ENCODE assay signal across 17 mouse cellular contexts in the genomic region with DNA sequence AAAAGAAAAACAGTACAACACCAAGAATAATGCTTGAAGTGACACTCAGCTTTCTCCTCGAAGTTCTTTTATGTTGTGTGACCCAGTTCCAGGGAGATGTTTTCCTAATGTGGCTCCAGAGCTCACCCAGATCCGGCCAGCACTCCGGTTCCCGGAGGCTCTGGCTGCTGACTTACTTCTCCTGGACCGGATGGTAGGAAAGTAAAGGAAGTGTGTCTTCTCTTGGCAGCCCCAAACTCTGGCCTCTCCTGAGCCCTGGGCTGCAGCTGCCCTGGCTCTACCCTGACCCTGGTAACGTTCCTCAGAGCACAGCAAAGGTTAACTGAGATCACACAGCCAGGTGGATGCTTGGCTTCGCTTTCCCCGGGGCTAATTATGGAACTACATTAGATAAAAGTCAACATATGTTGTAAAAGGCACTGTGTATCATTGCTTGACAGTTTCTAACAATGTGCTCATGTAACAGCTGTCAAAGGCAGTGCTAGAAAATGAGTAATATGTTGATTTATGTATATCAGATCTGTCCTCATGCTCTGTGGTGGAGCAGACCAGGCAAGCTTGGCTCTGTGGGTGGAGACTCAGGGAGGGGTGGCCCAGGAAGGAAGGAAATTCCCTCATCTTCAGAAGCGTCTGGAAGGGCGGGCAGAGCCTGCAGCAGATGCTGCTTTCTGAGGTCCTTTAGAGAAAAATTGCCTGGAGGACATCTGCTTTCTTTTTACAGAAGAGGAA. TPM values are rescaled to one million over a fixed set of nuclear protein-coding genes. Genes with fewer than 3 reads are reported as not detected.
DNase-seq lines count a peak whose midpoint lies in the region; ATAC-seq and TF ChIP-seq lines count a peak whose summit lies in the region.
"Had no signal": no experiment of that assay in that cellular context is flagged by ENCODE, and none has a peak within 500 bp of the region (broad histone marks: within the 10 kb centered on the region; RNA-seq: fewer than 3 reads in every experiment).

No protein-coding gene starts in this region.

- no peak for TF ChIP-seq CTCF in cortical plate, adult 2 months (IDR thresholded peaks at IDR 0.05; ENCODE audit: extremely low read depth, insufficient read depth, low read length)
- TF ChIP-seq CTCF in layer of hippocampus, adult 2 months (conservative IDR thresholded peaks at IDR 0.05) = no peak

- no peak overlapping the region for H3K4me3 ChIP-seq in hindbrain, embryonic 11.5 days (ENCODE audit: low read depth, low read length)
- H3K4me3 ChIP-seq in hindbrain, embryonic 16.5 days (ENCODE audit: low read length) = no peak overlapping the region
- no peak overlapping the region for H3K4me3 ChIP-seq in cortical plate, adult 2 months (ENCODE audit: insufficient read depth, low read length)
- no peak overlapping the region for H3K4me3 ChIP-seq in layer of hippocampus, adult 2 months
- no peak overlapping the region for H3K4me3 ChIP-seq in heart, embryonic 11.5 days (ENCODE audit: low read depth, low read length)
- H3K4me3 ChIP-seq: heart, adult 2 months; liver, embryonic 15.5 days; neural tube, embryonic 13.5 days had no signal

- H3K4me1 ChIP-seq in hindbrain, embryonic 11.5 days (replicated peaks; ENCODE audit: control insufficient read depth, insufficient read depth, low read length) = no peaks in the 10 kb centered on the region
- H3K4me1 ChIP-seq in hindbrain, embryonic 16.5 days (ENCODE audit: control insufficient read depth, insufficient read depth, low read depth, low read length) = no peaks in the 10 kb centered on the region
- H3K4me1 ChIP-seq in cortical plate, adult 2 months (ENCODE audit: control insufficient read depth, insufficient read depth, low read length) = peaks cover 6% of the 10 kb centered on the region
- H3K4me1 ChIP-seq in heart, embryonic 11.5 days (ENCODE audit: control insufficient read depth, insufficient read depth, low read length) = no peaks in the 10 kb centered on the region
- H3K4me1 ChIP-seq: liver, embryonic 15.5 days had no signal

- no peak for TF ChIP-seq POLR2A in cortical plate, adult 2 months (IDR thresholded peaks at IDR 0.05; ENCODE audit: extremely low read depth, insufficient read depth, low read length)

- no peaks in the 10 kb centered on the region for H3K36me3 ChIP-seq in hindbrain, embryonic 11.5 days (ENCODE audit: control insufficient read depth, insufficient read depth, low read length)
- no peaks in the 10 kb centered on the region for H3K36me3 ChIP-seq in hindbrain, embryonic 16.5 days (ENCODE audit: control insufficient read depth, insufficient read depth, low read length)
- H3K36me3 ChIP-seq in heart, embryonic 11.5 days (ENCODE audit: control insufficient read depth, insufficient read depth, low read length) = no peaks in the 10 kb centered on the region
- H3K36me3 ChIP-seq: liver, embryonic 15.5 days; neural tube, embryonic 13.5 days had no signal

- peak; percentile 50 for ATAC-seq in hindbrain, embryonic 11.5 days (ENCODE audit: low FRiP score)
- no peak for ATAC-seq in hindbrain, embryonic 16.5 days
- ATAC-seq in heart, embryonic 11.5 days (replicated peaks; ENCODE audit: insufficient number of reproducible peaks, low FRiP score, low TSS enrichment) = no peak

- 67% methylated on average over 10 of the region's 10 CpGs for WGBS in hindbrain, embryonic 11.5 days
- 61% methylated on average over 10 of the region's 10 CpGs for WGBS in hindbrain, embryonic 16.5 days
- whole genome bisulfite sequencing in heart, embryonic 11.5 days (ENCODE audit: insufficient replicate concordance) = 62% methylated on average over 10 of the region's 10 CpGs

- H3K9ac ChIP-seq in hindbrain, embryonic 11.5 days (ENCODE audit: low read depth, low read length) = no peak overlapping the region
- H3K9ac ChIP-seq in hindbrain, embryonic 16.5 days (ENCODE audit: low read depth, low read length) = no peak overlapping the region
- H3K9ac ChIP-seq in heart, embryonic 11.5 days (ENCODE audit: low read depth, low read length) = no peak overlapping the region
- H3K9ac ChIP-seq: liver, embryonic 15.5 days; neural tube, embryonic 13.5 days had no signal

- no peak overlapping the region for H3K4me2 ChIP-seq in hindbrain, embryonic 11.5 days (replicated peaks; ENCODE audit: low read depth, low read length)
- H3K4me2 ChIP-seq in hindbrain, embryonic 16.5 days (ENCODE audit: low read length) = no peak overlapping the region
- no peak overlapping the region for H3K4me2 ChIP-seq in heart, embryonic 11.5 days
- H3K4me2 ChIP-seq: liver, embryonic 15.5 days; neural tube, embryonic 13.5 days had no signal

- no peaks in the 10 kb centered on the region for H3K27me3 ChIP-seq in hindbrain, embryonic 11.5 days (ENCODE audit: control insufficient read depth, insufficient read depth, low read length)
- H3K27me3 ChIP-seq in hindbrain, embryonic 16.5 days (replicated peaks; ENCODE audit: control insufficient read depth, insufficient read depth, low read length) = no peaks in the 10 kb centered on the region
- no peaks in the 10 kb centered on the region for H3K27me3 ChIP-seq in heart, embryonic 11.5 days (ENCODE audit: control insufficient read depth, insufficient read depth, low read length)
- H3K27me3 ChIP-seq: liver, embryonic 15.5 days had no signal

- no peak for DNase-seq in hindbrain, embryonic 11.5 days (ENCODE audit: low spot score)
- DNase-seq in layer of hippocampus, adult 2 months (ENCODE audit: low spot score in 2 of 2) = peak; percentile 49 to 84
- peak; percentile 46 for DNase-seq in lung, postnatal 10 days
- DNase-seq in cerebellum, postnatal 10 days = no peak
- no peak for DNase-seq in urinary bladder, postnatal 4 days (ENCODE audit: low spot score in 2 of 2)
- DNase-seq: heart, adult 2 months; kidney, adult 18-20 months had no signal

- no peaks in the 10 kb centered on the region for H3K9me3 ChIP-seq in hindbrain, embryonic 11.5 days (ENCODE audit: control insufficient read depth, low read length)
- no peaks in the 10 kb centered on the region for H3K9me3 ChIP-seq in hindbrain, embryonic 16.5 days (ENCODE audit: control insufficient read depth, low read length)
- no peaks in the 10 kb centered on the region for H3K9me3 ChIP-seq in heart, embryonic 11.5 days (replicated peaks; ENCODE audit: control insufficient read depth, low read length)
- H3K9me3 ChIP-seq: liver, embryonic 15.5 days; neural tube, embryonic 13.5 days had no signal

- H3K27ac ChIP-seq in hindbrain, embryonic 11.5 days (ENCODE audit: low read depth, low read length) = no peak overlapping the region
- H3K27ac ChIP-seq in hindbrain, embryonic 16.5 days (ENCODE audit: low read depth, low read length) = no peak overlapping the region
- peak overlapping the region; percentile 10; the same call in 1 of the 2 replicates for H3K27ac ChIP-seq in cortical plate, adult 2 months (ENCODE audit: insufficient read depth, low read length)
- H3K27ac ChIP-seq in layer of hippocampus, adult 2 months = peak overlapping the region; percentile 61
- no peak overlapping the region for H3K27ac ChIP-seq in heart, embryonic 11.5 days (ENCODE audit: low read depth, low read length)
- H3K27ac ChIP-seq: heart, adult 2 months; liver, embryonic 15.5 days; neural tube, embryonic 13.5 days had no signal

RNA-seq across cellular contexts. Expression of gene Spata19, which starts 57.5 kb away (rescaled TPM):
- not detected in 2 replicates for polyA plus RNA-seq in hindbrain, embryonic 11.5 days (2014; fragmentation: Nextera tagmentation; extraction: Ambion mirVana)
- polyA plus RNA-seq in hindbrain, embryonic 16.5 days (2015; fragmentation: Nextera tagmentation; extraction: Ambion mirVana) = 0.30 TPM in 1 of 2 replicates, not detected in the other
- polyA plus RNA-seq in cortical plate, adult 2 months (2012; rRNA removed) = 1.3 and 1.5 TPM in 2 replicates
- not detected for total RNA-seq in layer of hippocampus, adult 2 months (2021)
- polyA plus RNA-seq in heart, embryonic 11.5 days (2014; fragmentation: Nextera tagmentation; extraction: Ambion mirVana) = not detected in 2 replicates
- total RNA-seq: heart, adult 2 months; heart, postnatal 4 days; layer of hippocampus, postnatal 14 days; megakaryocyte-erythroid progenitor cell, adult 5-6 weeks had no signal
- polyA plus RNA-seq: C2C12; liver, embryonic 15.5 days; neural tube, embryonic 13.5 days; stomach, embryonic 16.5 days had no signal

Comparison
In these comparisons a context has a peak if more than half of its experiments do, and no peak if none do; other contexts are left out.
1. DNase-seq: peak in layer of hippocampus, adult 2 months (2 of 2) and lung, postnatal 10 days (single experiment); none in hindbrain, embryonic 11.5 days (single experiment), cerebellum, postnatal 10 days (0 of 2) and urinary bladder, postnatal 4 days (0 of 2).
2. H3K27ac ChIP-seq: peak in cortical plate, adult 2 months (single experiment) and layer of hippocampus, adult 2 months (single experiment); none in hindbrain, embryonic 11.5 days (single experiment), hindbrain, embryonic 16.5 days (single experiment) and heart, embryonic 11.5 days (single experiment).